Mouse (Mus musculus) ZHBTc4 (cell line): ENCODE measurements around the gene Cts3.
"Not testable (repeated sequence)": the region's sequence is repeated elsewhere in the genome, so short reads cannot be mapped to it uniquely, and the experiment has no call there.

Source experiments
- DNase-seq: peaks from one replicate; pipeline ENCODE4 v3.0.0-alpha.2; 2011; ENCODE audit warnings: low read depth, low spot score

Gene Cts3

GRCm38 (mm10) chr13:61570027-61570426 is at the start of gene Cts3:
Gene Cts3 (minus strand): TSS chr13:61570127.
- DNase-seq, result no peak

- not testable (repeated sequence) for DNase-seq
Measured at GRCm38 (mm10) chr13:61568074-61568473, 1.9 kb downstream of the Cts3 start, which contains the start of gene Gm49352. Gene Gm49352 (minus strand): TSS chr13:61568174.

GRCm38 (mm10) chr13:61541631-61542030 is 28.3 kb downstream of the Cts3 start, which contains the start of gene Ctsm:
Gene Ctsm (minus strand): TSS chr13:61541839.
- DNase-seq, result no peak
